ENCODE assay signal across 23 mouse cellular contexts in the genomic region with DNA sequence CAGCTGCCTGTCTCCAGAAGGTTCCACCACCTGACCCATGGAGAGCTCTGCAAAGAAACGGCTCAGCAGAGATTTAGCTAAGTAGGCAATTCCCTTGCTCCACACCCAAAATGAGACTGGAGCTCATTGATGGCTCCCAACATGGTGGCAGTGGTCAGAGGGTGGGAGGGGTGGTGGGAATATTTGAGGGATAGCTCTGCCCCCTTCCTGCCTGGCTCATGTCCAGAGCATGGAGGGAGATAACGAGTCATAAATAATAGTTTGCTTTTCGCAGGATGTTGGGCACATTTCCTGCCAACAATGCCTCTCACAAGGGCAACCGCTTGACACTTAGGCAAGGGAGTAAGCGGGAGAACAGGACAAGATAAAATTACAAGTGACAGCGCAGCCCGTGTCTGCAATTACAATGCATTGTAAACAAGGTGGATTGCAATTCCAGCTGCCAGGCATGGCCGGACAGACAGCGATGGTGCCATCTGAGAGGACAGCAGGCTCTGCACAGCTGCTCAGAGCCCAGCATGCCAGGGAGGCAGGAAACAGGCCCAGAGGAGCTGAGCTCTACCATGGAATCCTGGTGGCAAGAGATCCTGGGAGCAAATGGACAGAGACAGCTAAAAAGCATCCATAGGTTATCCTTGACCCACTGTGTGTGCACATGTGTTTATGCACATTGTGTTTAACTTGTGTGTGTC.
DNase-seq lines count a peak whose midpoint lies in the region; ATAC-seq and TF ChIP-seq lines count a peak whose summit lies in the region.
"Had no signal": no experiment of that assay in that cellular context is flagged by ENCODE, and none has a peak within 500 bp of the region (broad histone marks: within the 10 kb centered on the region; RNA-seq: fewer than 3 reads in every experiment).

No protein-coding gene starts in this region.

- WGBS in kidney, embryonic 14.5 days = 41% methylated on average over 9 of the region's 9 CpGs
- WGBS in kidney, adult 2 months = 23% methylated on average over 9 of the region's 9 CpGs
- WGBS in kidney, postnatal 0 days = 34% methylated on average over 9 of the region's 9 CpGs
- 53% methylated on average over 9 of the region's 9 CpGs for WGBS in lung, postnatal 0 days

- no peaks in the 10 kb centered on the region for H3K27me3 ChIP-seq in kidney, embryonic 14.5 days (ENCODE audit: control insufficient read depth, insufficient read depth, low read length)
- no peaks in the 10 kb centered on the region for H3K27me3 ChIP-seq in kidney, adult 2 months (replicated peaks; ENCODE audit: control insufficient read depth, insufficient read depth, low read length)
- H3K27me3 ChIP-seq in kidney, postnatal 0 days (ENCODE audit: insufficient read depth, low read length) = no peaks in the 10 kb centered on the region
- no peaks in the 10 kb centered on the region for H3K27me3 ChIP-seq in lung, postnatal 0 days (replicated peaks; ENCODE audit: insufficient read depth, low read length)
- H3K27me3 ChIP-seq: forebrain, embryonic 13.5 days; hindbrain, embryonic 13.5 days had no signal

- no peak overlapping the region for H3K9ac ChIP-seq in kidney, embryonic 14.5 days (ENCODE audit: low read depth, low read length)
- no peak overlapping the region for H3K9ac ChIP-seq in kidney, postnatal 0 days (ENCODE audit: low read depth, low read length)
- no peak overlapping the region for H3K9ac ChIP-seq in lung, postnatal 0 days (replicated peaks; ENCODE audit: low read depth)
- H3K9ac ChIP-seq: forebrain, embryonic 13.5 days; hindbrain, embryonic 13.5 days had no signal

- no peak overlapping the region for H3K4me2 ChIP-seq in kidney, embryonic 14.5 days (replicated peaks; ENCODE audit: low read depth, low read length)
- no peak overlapping the region for H3K4me2 ChIP-seq in kidney, postnatal 0 days (ENCODE audit: low read length)
- no peak overlapping the region for H3K4me2 ChIP-seq in lung, postnatal 0 days (replicated peaks; ENCODE audit: low read depth, low read length)
- H3K4me2 ChIP-seq: forebrain, embryonic 13.5 days; heart, embryonic 11.5 days; hindbrain, embryonic 13.5 days had no signal

- TF ChIP-seq CTCF in kidney, adult 2 months (conservative IDR thresholded peaks at IDR 0.05; ENCODE audit: insufficient read depth, insufficient read length, low read depth, low read length) = no peak
- TF ChIP-seq CTCF in kidney, postnatal 0 days (IDR thresholded peaks at IDR 0.05; ENCODE audit: low read depth) = no peak
- TF ChIP-seq CTCF in lung, postnatal 0 days (IDR thresholded peaks at IDR 0.05) = no peak

- H3K36me3 ChIP-seq in kidney, embryonic 14.5 days (ENCODE audit: control insufficient read depth, insufficient read depth, low read length) = no peaks in the 10 kb centered on the region
- no peaks in the 10 kb centered on the region for H3K36me3 ChIP-seq in kidney, adult 2 months (ENCODE audit: control insufficient read depth, insufficient read depth, low read length)
- H3K36me3 ChIP-seq in kidney, postnatal 0 days (ENCODE audit: insufficient read depth, low read length) = no peaks in the 10 kb centered on the region
- no peaks in the 10 kb centered on the region for H3K36me3 ChIP-seq in lung, postnatal 0 days (ENCODE audit: insufficient read depth, low read length)
- H3K36me3 ChIP-seq: forebrain, embryonic 10.5 days; hindbrain, embryonic 10.5 days; hindbrain, embryonic 13.5 days had no signal

- H3K4me1 ChIP-seq in kidney, embryonic 14.5 days (ENCODE audit: control insufficient read depth, insufficient read depth, low read length) = no peaks in the 10 kb centered on the region
- no peaks in the 10 kb centered on the region for H3K4me1 ChIP-seq in kidney, adult 2 months (ENCODE audit: control insufficient read depth, insufficient read depth, low read length)
- no peaks in the 10 kb centered on the region for H3K4me1 ChIP-seq in kidney, postnatal 0 days (replicated peaks; ENCODE audit: insufficient read depth, low read length)
- no peaks in the 10 kb centered on the region for H3K4me1 ChIP-seq in lung, postnatal 0 days (ENCODE audit: insufficient read depth, low read depth, low read length)
- H3K4me1 ChIP-seq: forebrain, embryonic 13.5 days had no signal

- H3K9me3 ChIP-seq in kidney, embryonic 14.5 days (ENCODE audit: control insufficient read depth, low read length) = no peaks in the 10 kb centered on the region
- H3K9me3 ChIP-seq in kidney, postnatal 0 days (replicated peaks; ENCODE audit: low read length) = no peaks in the 10 kb centered on the region
- H3K9me3 ChIP-seq in lung, postnatal 0 days (ENCODE audit: low read length) = no peaks in the 10 kb centered on the region
- H3K9me3 ChIP-seq: forebrain, embryonic 10.5 days; forebrain, embryonic 13.5 days; hindbrain, embryonic 13.5 days had no signal

- no peak overlapping the region for H3K27ac ChIP-seq in kidney, embryonic 14.5 days (ENCODE audit: low read depth, low read length)
- H3K27ac ChIP-seq in kidney, adult 2 months (ENCODE audit: insufficient read depth, low read depth, low read length) = no peak overlapping the region
- no peak overlapping the region for H3K27ac ChIP-seq in kidney, postnatal 0 days
- no peak overlapping the region for H3K27ac ChIP-seq in lung, postnatal 0 days (ENCODE audit: low read length)
- H3K27ac ChIP-seq: forebrain, embryonic 10.5 days; forebrain, embryonic 13.5 days; hindbrain, embryonic 10.5 days; hindbrain, embryonic 13.5 days had no signal

- TF ChIP-seq POLR2A in kidney, adult 2 months (IDR thresholded peaks at IDR 0.05; ENCODE audit: low read depth, low read length) = no peak

- no peak for TF ChIP-seq EP300 in lung, postnatal 0 days (IDR thresholded peaks at IDR 0.05)

- DNase-seq in kidney, adult 2 months = no peak
- peak; percentile 61 for DNase-seq in kidney, postnatal 0 days (ENCODE audit: low spot score)
- DNase-seq in kidney, adult 11 months = no peak
- DNase-seq in lung, postnatal 0 days (ENCODE audit: low spot score) = no peak
- DNase-seq in lung, adult 18-20 months = no peak
- peak; percentile 47 for DNase-seq in retina, postnatal 1 day
- DNase-seq in retina, embryonic 14.5 days (ENCODE audit: low spot score) = no peak
- DNase-seq: adrenal gland, adult 2 months; adrenal gland, postnatal 36 days; cerebellum, adult 18-20 months; cerebellum, adult 9-10 months; cerebellum, postnatal 14 days; gastrocnemius, postnatal 10 days; gastrocnemius, postnatal 36 days; heart, postnatal 36 days had no signal

- no peak overlapping the region for H3K4me3 ChIP-seq in kidney, embryonic 14.5 days (ENCODE audit: low read length)
- no peak overlapping the region for H3K4me3 ChIP-seq in kidney, adult 2 months (ENCODE audit: insufficient read depth, low read depth, low read length)
- no peak overlapping the region for H3K4me3 ChIP-seq in kidney, postnatal 0 days (replicated peaks; ENCODE audit: low read depth, low read length)
- H3K4me3 ChIP-seq in lung, postnatal 0 days (ENCODE audit: low read depth, low read length) = no peak overlapping the region
- H3K4me3 ChIP-seq: forebrain, embryonic 10.5 days; forebrain, embryonic 13.5 days; hindbrain, embryonic 10.5 days; hindbrain, embryonic 13.5 days had no signal

- ATAC-seq in kidney, embryonic 14.5 days (ENCODE audit: low FRiP score, low TSS enrichment) = peak; percentile 52
- ATAC-seq in kidney, postnatal 0 days (replicated peaks; ENCODE audit: low FRiP score, low read depth) = peak; percentile 33
- 0 out of 2 replicates have a peak, but pooled peaks have one; percentile 12 for ATAC-seq in lung, postnatal 0 days
- ATAC-seq: CD4-positive, CD25-positive, alpha-beta regulatory T cell, adult 4 months; forebrain, embryonic 13.5 days; forebrain, embryonic 16.5 days had no signal

Comparison
In these comparisons a context has a peak if more than half of its experiments do, and no peak if none do; other contexts are left out.
1. DNase-seq: peak in kidney, postnatal 0 days (single experiment) and retina, postnatal 1 day (single experiment); none in kidney, adult 2 months (single experiment), kidney, adult 11 months (single experiment), lung, postnatal 0 days (single experiment), lung, adult 18-20 months (0 of 2) and retina, embryonic 14.5 days (single experiment).
2. Peak in every context shown above with its lines, with median percentiles within 50 percentile points of each other: ATAC-seq.